Mouse (Mus musculus) adrenal gland, postnatal 0 days (tissue): ENCODE results near the gene Pla2g2c. TPM values are rescaled to one million over a fixed set of nuclear protein-coding genes. Genes with fewer than 3 reads are reported as not detected.

Experiments used
- polyA plus RNA-seq: library from polyadenylated mRNA; unstranded; fragments of >200 nt; fragmentation: Nextera tagmentation; extraction: Ambion mirVana; gene quantifications from 2 replicates; pipeline ENCODE4 v1.2.1, GENCODE M21; 2015

Pla2g2c gene
- 1.3 TPM in 2 replicates for polyA plus RNA-seq

GRCm38 (mm10) chr4:138724354-138725126 is at the start of gene Pla2g2c:
Gene Pla2g2c (plus strand): TSS chr4:138724792.

GRCm38 (mm10) chr4:138737031-138737430 is 12.4 kb downstream of the Pla2g2c start, which contains the start of gene Ubxn10:
Gene Ubxn10 (minus strand): TSS chr4:138737167.

GRCm38 (mm10) chr4:138757416-138757815 is 32.8 kb downstream of the Pla2g2c start, which contains the start of gene Pla2g2f:
Gene Pla2g2f (minus strand): TSS chr4:138757626.

GRCm38 (mm10) chr4:138775435-138775834 is 50.8 kb downstream of the Pla2g2c start, which contains the start of gene Pla2g2d:
Gene Pla2g2d (plus strand): TSS chr4:138775735.

Other genes with a start within 250 kb of the Pla2g2c start
- 0.17 and 0.24 TPM in 2 replicates for gene Vwa5b1, start 88.9 kb upstream of the Pla2g2c start, polyA plus RNA-seq
- 0.61 and 1.2 TPM in 2 replicates for gene Ubxn10, start 12.4 kb downstream of the Pla2g2c start, polyA plus RNA-seq
- 8.4 and 9.8 TPM in 2 replicates for gene Pla2g2f, start 32.8 kb downstream of the Pla2g2c start, polyA plus RNA-seq
- 1.6 and 2.0 TPM in 2 replicates for gene Pla2g2d, start 50.9 kb downstream of the Pla2g2c start, polyA plus RNA-seq
- gene Pla2g5, start 138.7 kb downstream of the Pla2g2c start, polyA plus RNA-seq = 51.0 and 71.1 TPM in 2 replicates
- gene Gm13030, start 149.2 kb downstream of the Pla2g2c start, polyA plus RNA-seq = not detected in 2 replicates
- 0.50 TPM in 1 of 2 replicates, not detected in the other for gene Pla2g2e, start 153.2 kb downstream of the Pla2g2c start, polyA plus RNA-seq
- 2.4 and 3.1 TPM in 2 replicates for gene Otud3, start 189.2 kb downstream of the Pla2g2c start, polyA plus RNA-seq
- 0.11 and 0.30 TPM in 2 replicates for gene Rnf186, start 242.3 kb downstream of the Pla2g2c start, polyA plus RNA-seq
- 6.9 and 9.6 TPM in 2 replicates for gene Tmco4, start 248.1 kb downstream of the Pla2g2c start, polyA plus RNA-seq